Mouse (Mus musculus) small intestine, adult 2 months (tissue): ENCODE data around the gene Map4k2.

Experiments
- CTCF ChIP-seq: fragments of 200-500 bp; IDR thresholded peaks from 2 replicates; pipeline ENCODE4 v1.5.1; 2012; ENCODE audit warnings: low read depth, mild to moderate bottlenecking, control low read depth, inconsistent platforms, low read length, moderate library complexity, mixed read lengths; ENCODE audit not compliant: insufficient replicate concordance, insufficient read length; ENCODE audit errors: extremely low read depth
- POLR2A ChIP-seq: fragments of 200-500 bp; IDR thresholded peaks from 2 replicates; pipeline ENCODE4 v1.6.1; 2012; ENCODE audit warnings: low read depth, mild to moderate bottlenecking, control low read depth, inconsistent platforms, low read length, moderate library complexity

DNA sequence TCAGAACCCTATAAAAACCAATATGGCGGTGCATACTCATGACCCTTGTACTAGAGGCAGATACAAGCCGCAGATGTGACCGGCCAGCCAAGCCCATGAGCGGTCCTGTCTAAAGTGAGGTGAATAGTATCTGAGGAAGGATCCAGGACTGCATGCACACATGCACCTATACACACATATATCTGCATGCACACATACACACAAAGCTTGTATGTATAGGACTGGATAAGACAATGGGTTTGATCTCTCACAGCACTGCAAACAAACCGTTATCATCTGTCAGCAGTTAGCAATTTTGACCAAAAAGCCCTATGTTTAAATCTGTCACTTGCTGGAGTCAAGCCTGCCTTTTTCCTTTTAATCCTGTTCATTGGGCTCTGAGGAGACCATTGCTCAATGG is 38.8 kb upstream of the Map4k2 start:
- TF ChIP-seq POLR2A = no peak
- TF ChIP-seq CTCF = no peak
